Mouse (Mus musculus) adrenal gland, adult (tissue): Measurements from ENCODE around the gene Traf1.

Experiments
- DNase-seq, 2 experiments: peaks; one replicate each; pipeline ENCODE4 v3.0.0; 2022 to 2023; ENCODE audit warnings: low spot score in 1 of 2; ENCODE audit not compliant: inconsistent age in 2 of 2

Gene Traf1

GRCm38 (mm10) chr2:34969166-34969565, 7.6 kb upstream of the Traf1 start:
- DNase-seq, result no peak

GRCm38 (mm10) chr2:34966243-34966934, 4.8 kb upstream of the Traf1 start:
- DNase-seq, result no peak

DNA sequence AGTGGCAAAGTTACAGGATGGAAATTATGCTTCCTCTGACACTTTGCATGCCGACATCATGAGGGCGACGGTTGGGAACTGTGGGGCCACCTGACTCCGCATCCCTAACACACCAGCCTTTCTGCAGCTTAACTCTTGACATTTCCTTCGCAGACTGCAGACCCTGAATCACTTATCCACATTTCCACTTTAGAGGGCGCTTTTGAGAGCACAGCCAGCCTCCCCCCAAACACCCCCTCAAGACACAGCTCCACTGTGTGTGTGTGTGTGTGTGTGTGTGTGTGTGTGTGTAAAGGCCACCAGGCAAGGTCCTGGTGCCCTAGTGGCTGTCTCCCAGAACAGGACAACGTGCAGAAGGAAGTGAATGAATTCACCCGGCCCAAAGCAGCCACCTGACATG, 4.2 kb upstream of the Traf1 start:
- no peak for DNase-seq

DNA sequence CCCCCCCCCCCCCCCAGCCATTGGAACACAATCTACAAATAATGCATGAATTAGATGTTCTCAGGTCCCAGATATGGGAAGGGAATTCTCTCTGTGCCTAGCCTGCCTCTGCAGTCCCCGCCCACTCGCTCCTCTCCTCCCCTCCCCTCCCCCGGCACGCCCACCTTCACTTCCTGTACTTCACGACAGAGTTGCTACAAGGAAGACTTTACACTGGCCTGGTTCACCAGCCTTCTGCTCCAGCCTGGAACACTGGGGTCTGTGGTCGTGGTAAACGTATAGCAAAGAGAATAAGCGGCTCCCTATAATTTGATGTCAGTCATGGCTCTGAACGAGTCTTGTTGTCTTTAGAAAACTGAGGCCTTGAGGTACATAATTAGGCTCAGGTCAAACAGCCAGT, 3.7 kb upstream of the Traf1 start:
- peak in 1 of 2 experiments; percentile 46 for DNase-seq

DNA sequence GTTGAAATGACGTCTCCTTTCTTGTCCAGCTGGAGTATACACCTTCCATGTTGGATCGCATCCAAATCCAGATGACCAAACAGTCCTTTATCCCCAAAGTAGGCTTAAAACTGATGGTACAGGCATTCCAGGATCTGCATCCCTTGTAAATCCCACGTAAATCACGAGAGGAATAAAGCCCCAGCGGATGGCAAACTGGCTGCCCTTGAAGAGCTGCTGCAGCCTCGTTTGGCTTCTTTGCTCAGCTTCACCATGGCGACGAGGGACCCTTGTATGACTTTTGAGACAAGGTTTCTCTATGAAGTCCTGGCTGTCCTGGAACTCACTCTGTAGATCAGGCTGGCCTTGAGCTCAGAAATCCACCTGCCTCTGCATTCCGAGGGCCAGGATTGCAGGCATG, 3.1 kb upstream of the Traf1 start:
- DNase-seq, result no peak

DNA sequence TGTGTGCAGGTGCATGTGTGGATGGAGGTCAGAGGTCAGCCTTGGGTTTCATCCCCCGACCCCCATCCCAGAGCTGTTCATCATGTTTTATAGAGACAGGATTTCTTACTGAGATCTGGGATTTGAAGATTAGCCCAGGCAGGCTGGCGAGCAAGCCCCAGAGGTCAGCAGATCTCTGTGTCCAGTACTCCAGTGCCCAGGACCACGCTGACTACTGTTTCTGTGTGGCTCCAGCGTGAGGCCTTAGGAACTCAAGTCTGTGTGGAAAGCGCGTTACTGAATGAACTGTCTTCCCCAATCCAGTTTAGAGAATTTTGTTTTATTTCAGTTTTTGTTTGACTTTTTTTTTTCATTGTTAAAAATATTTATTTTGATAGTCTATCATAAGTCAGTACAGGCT, 2.7 kb upstream of the Traf1 start:
- DNase-seq, result no peak

- peak; percentile 20 to 60 for DNase-seq
Observed at GRCm38 (mm10) chr2:34963371-34963956, 1.9 kb upstream of the Traf1 start.

DNA sequence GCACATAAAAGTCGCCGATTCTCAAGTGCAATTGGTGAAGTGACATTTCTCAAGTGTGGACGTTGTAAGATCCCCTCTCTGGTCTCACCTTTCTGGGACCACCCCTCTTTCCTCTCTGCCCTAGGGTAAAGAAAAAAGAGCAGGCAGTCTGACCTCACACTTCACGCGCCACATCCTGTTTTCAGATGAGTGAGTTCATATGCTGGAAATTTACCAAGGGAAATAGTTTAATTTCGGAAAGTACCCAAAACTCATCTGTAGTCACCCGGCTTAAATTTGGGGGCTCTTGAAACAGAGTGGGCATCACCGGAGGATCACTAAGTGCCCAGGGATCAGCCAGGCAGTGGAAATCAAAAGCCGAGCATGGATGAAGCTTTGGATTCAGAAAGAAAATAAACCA, 1.3 kb upstream of the Traf1 start:
- peak in 1 of 2 experiments; percentile 44 for DNase-seq

DNA sequence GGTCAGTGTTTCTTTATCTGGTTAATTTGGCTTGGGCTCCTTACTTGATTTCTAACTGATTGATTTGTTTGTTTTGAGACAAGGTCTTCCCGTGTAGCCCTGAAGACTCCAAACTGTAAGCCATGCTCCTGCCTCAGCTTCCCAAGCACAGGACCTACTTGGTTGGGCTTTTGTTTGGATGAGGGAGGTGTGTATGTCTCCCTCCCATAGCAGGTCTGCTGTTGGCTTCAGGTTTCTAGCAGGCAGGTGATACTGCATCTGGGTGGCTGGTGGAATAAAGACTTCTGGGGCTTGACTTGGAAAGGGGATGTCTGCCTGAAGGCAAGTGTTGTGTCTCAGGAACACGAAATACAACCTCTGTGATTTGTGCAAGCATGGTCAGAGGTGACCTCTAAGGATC, 639 bp upstream of the Traf1 start:
- no peak for DNase-seq

- no peak for DNase-seq
Observed at GRCm38 (mm10) chr2:34960966-34961365, 606 bp downstream of the Traf1 start.

- DNase-seq, result no peak
Observed at GRCm38 (mm10) chr2:34960466-34960865, 1.1 kb downstream of the Traf1 start.

DNA sequence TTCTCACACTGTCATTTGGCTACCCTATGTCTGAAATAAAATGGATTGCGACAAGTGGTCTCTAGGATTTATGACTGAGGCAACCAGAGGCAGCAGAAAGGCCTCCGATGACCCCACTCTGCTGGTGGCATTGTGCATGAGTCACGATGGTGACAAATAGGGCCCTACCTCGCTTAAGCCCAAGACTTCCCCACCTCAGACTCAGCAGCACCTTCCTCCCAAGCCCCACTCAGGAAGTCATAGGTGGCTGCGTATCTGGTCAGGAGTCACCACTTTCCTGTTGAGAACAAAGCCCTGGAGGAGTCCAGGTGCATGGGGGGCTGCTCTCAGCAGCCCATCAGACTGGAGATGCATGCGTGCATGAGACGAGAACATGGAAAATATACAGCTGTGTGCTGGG, 3.0 kb downstream of the Traf1 start:
- DNase-seq, result peak in 1 of 2 experiments; percentile 43

GRCm38 (mm10) chr2:34958036-34958435, 3.5 kb downstream of the Traf1 start:
- DNase-seq, result no peak

- no peak for DNase-seq
Observed at GRCm38 (mm10) chr2:34957405-34957804, 4.2 kb downstream of the Traf1 start.

GRCm38 (mm10) chr2:34956941-34957340, 4.6 kb downstream of the Traf1 start:
- DNase-seq, result no peak

DNA sequence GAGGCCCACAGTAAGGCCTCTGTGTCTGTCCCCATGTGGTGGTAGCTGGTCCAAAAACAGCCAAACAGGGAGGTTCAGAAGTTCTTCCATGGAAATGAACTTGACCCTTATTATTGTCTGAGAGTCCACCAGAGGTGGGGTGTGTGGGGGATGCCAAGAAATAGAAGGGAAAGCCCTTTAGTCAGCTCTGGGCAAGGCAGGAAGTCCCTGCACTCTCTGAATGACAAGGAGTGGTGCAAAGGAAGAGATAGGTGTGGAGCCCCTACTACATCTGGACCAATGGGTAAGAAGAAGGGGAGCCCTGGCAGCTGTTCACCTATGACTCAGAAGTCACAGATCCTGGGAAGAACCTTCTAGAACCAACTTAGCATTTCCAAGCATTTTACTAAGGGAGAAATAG, 7.2 kb downstream of the Traf1 start:
- DNase-seq, result peak in 1 of 2 experiments; percentile 47

DNA sequence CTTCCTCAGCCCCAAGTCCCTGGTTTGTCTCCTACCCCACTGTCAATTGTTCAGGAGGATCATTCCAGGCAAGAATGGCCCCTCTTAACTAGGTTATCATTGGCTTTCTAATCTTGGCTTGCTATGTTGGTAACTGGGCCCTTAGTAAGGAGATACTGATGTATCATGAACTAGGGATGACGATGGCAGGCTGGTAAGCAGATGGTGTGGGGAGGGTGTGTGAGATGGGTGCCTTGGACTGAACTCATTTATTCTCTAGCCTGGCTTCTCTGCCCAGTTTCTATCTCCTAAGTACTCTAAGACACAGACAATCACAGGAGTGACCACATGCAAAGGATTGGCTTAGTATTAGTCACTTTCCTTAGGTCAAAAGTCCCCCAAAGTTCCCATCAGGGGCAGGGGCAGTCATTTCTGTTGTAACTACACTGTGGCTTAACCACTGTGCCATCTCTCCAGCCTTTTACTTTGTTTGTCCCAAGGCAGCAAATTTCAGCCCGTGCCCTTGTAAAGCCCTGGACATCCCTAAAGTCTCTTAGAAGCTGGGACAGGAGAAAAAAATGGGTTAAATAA, 7.9 kb downstream of the Traf1 start:
- DNase-seq, result no peak

DNA sequence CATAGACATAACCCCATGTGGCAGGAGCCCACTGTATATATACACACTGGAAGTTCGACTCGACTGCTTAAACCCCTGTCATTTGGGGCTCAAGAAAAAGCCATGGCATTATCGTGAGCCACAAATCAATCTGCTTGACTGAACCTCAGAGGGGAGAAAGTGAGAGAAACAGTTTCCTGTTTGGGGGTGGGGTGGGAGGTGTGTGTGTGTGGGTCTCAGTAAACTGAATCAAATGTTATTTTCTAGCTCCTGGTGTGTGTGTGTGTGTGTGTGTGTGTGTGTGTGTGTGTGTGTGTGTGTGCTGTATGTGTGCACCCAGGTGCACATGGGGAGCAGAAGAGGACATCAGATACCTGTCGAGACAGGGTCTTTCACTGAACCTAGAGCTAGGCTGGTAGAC, 8.6 kb downstream of the Traf1 start:
- DNase-seq, result no peak

- DNase-seq, result no peak
Observed at GRCm38 (mm10) chr2:34951469-34951868, 10.1 kb downstream of the Traf1 start.

- no peak for DNase-seq
Observed at GRCm38 (mm10) chr2:34948622-34949021, 12.9 kb downstream of the Traf1 start.

DNA sequence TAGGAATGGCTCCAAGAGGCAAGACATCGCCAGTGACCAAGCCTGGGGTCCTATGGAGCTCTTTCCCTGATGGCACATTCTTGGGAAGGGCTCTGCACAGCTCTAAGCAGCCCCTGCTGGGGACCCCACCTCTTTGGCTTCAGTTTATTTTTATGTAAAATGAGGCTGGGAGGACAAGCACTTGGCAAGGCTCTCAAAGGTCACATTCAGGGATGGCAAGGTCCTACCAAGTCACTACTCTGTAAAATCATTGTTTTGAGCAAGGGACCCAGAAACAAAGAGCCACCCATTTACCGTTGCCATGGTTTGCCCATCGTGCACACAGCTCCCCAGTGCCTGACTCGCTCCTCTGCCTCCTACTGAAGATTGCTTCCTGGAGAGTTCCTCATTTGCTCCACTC, 15.5 kb downstream of the Traf1 start:
- no peak for DNase-seq

GRCm38 (mm10) chr2:34945580-34945979, 16.0 kb downstream of the Traf1 start:
- no peak for DNase-seq

DNA sequence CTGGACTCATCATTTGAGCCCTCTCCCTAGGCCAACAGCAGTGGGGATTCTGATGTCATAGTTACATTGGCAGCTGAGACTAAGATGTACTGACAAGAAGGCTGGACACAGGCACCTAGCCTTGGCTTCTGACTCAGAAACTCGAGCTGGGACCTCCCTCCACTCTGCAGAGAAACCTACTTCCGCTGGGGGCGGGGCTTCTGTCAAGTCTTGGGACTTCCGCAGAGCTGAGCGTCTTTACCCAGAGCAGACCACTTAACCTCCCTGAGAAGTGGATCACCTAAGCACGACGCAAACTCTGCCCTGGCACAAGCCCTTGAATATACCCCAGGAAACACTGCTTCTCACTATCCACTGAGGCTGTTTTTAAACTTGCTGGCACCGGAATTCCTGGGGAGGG, 16.8 kb downstream of the Traf1 start:
- DNase-seq, result peak; percentile 27 to 65
